Mouse (Mus musculus) forebrain, postnatal 0 days (tissue): ENCODE measurements at regions not wholly inside any gene's neighbourhood (a gene's known extent, or its start where the extent isn't known, plus 50 kb on each side); places are given as distances from the start of the nearest gene placed in this dataset.
A peak's percentile ranks its signal among the peaks of the same experiment; 100 is the strongest.

Experiments used
- ATAC-seq: fragments of 200-750 bp; cut with Nextera tagmentation; 2 replicates; pipeline ENCODE4 v1.8.0; 2017; ENCODE audit warnings: mild to moderate bottlenecking, moderate library complexity
- DNase-seq: peaks from one replicate; pipeline ENCODE4 v3.0.0-alpha.2; 2015
- H3K27ac ChIP-seq: fragments of 300-500 bp; sonication (generic); 2 replicates; pipeline ENCODE4 v1.5.1; 2014; ENCODE audit warnings: low read depth, mild to moderate bottlenecking, antibody characterized with exemption, low read length, moderate library complexity, mixed read lengths
- H3K27me3 ChIP-seq: fragments of 300-500 bp; sonication (generic); 2 replicates; pipeline ENCODE4 v1.6.1; 2014; ENCODE audit warnings: mild to moderate bottlenecking, low read length, mixed read lengths; ENCODE audit not compliant: insufficient read depth
- H3K36me3 ChIP-seq: fragments of 300-500 bp; sonication (generic); 2 replicates; pipeline ENCODE4 v1.6.1; 2014; ENCODE audit warnings: mild to moderate bottlenecking, moderate library complexity; ENCODE audit not compliant: insufficient read depth
- H3K4me1 ChIP-seq: fragments of 300-500 bp; sonication (generic); 2 replicates; pipeline ENCODE4 v1.6.1; 2014; ENCODE audit warnings: antibody characterized with exemption; ENCODE audit not compliant: insufficient read depth
- H3K4me2 ChIP-seq: fragments of 300-500 bp; sonication (generic); 2 replicates; pipeline ENCODE4 v1.6.1; 2014; ENCODE audit warnings: low read depth, mild to moderate bottlenecking, moderate library complexity
- H3K4me3 ChIP-seq: fragments of 300-500 bp; sonication (generic); 2 replicates; pipeline ENCODE4 v1.5.1; 2014; ENCODE audit warnings: low read depth, low read length, mixed read lengths
- H3K9ac ChIP-seq: fragments of 300-500 bp; sonication (generic); 2 replicates; pipeline ENCODE4 v1.6.1; 2014; ENCODE audit warnings: mild to moderate bottlenecking
- H3K9me3 ChIP-seq: fragments of 300-500 bp; sonication (generic); 2 replicates; pipeline ENCODE4 v1.6.1; 2016; ENCODE audit warnings: low read length
- CTCF ChIP-seq: sonication (generic); IDR thresholded peaks from 2 replicates; pipeline ENCODE4 v1.5.1; 2016; ENCODE audit warnings: antibody characterized with exemption, control low read depth, low read depth
- WGBS: fragments of 180-500 bp; shearing (Covaris S2); extraction: QIAGEN DNeasy Blood & Tissue Kit; methylation state at CpG from one replicate; pipeline ENCODE4 v1.1.7; 2014; 5-methylcytosine and 5-hydroxymethylcytosine counted together

GRCm38 (mm10) chrX:146428506-146428905, 533.8 kb upstream of the Htr2c start:
- ATAC-seq, result no peak
- H3K36me3 ChIP-seq, result no peaks in the 10 kb centered on the region
- TF ChIP-seq CTCF, result no peak

GRCm38 (mm10) chrX:146459891-146460290, 502.4 kb upstream of the Htr2c start:
- Histone ChIP-seq H3K9ac (no peak overlapping the region), H3K27me3 (no peaks in the 10 kb centered on the region), H3K4me1 (no peaks in the 10 kb centered on the region), H3K4me3 (no peak overlapping the region), H3K36me3 (no peaks in the 10 kb centered on the region), H3K27ac (no peak overlapping the region), H3K9me3 (no peaks in the 10 kb centered on the region), H3K4me2 (no peak overlapping the region)
- TF ChIP-seq CTCF, result no peak
- DNase-seq (peak; percentile 6), ATAC-seq (no peak)
- WGBS, result 53% methylated on average over 3 of the region's 3 CpGs

More at GRCm38 (mm10) chrX:146428506-146428905, 533.8 kb upstream of the Htr2c start:
- H3K4me3 ChIP-seq, result no peak overlapping the region
- H3K27me3 ChIP-seq, result no peaks in the 10 kb centered on the region
- H3K9me3 ChIP-seq, result no peaks in the 10 kb centered on the region
- H3K27ac ChIP-seq, result no peak overlapping the region
- H3K9ac ChIP-seq, result no peak overlapping the region
- H3K4me2 ChIP-seq, result no peak overlapping the region
- no peaks in the 10 kb centered on the region for H3K4me1 ChIP-seq
- DNase-seq, result no peak

GRCm38 (mm10) chrX:146477581-146477980, 484.7 kb upstream of the Htr2c start:
- Histone ChIP-seq H3K36me3 (no peaks in the 10 kb centered on the region), H3K27ac (no peak overlapping the region), H3K9ac (no peak overlapping the region), H3K4me2 (no peak overlapping the region), H3K27me3 (no peaks in the 10 kb centered on the region), H3K4me1 (no peaks in the 10 kb centered on the region), H3K4me3 (no peak overlapping the region), H3K9me3 (no peaks in the 10 kb centered on the region)
- TF ChIP-seq CTCF, result no peak
- ATAC-seq, result no peak
- DNase-seq, result no peak
- 50% methylated on average over 1 of the region's 1 CpGs for WGBS

GRCm38 (mm10) chrX:146512492-146512891, 449.8 kb upstream of the Htr2c start:
- Histone ChIP-seq H3K36me3 (no peaks in the 10 kb centered on the region), H3K9me3 (no peaks in the 10 kb centered on the region), H3K27me3 (no peaks in the 10 kb centered on the region), H3K9ac (no peak overlapping the region), H3K4me2 (no peak overlapping the region), H3K4me1 (no peaks in the 10 kb centered on the region), H3K27ac (no peak overlapping the region), H3K4me3 (no peak overlapping the region)
- TF ChIP-seq CTCF, result no peak
- ATAC-seq (no peak), DNase-seq (no peak)
- 68% methylated on average over 2 of the region's 2 CpGs for WGBS

- Histone ChIP-seq H3K4me3 (no peak overlapping the region), H3K27me3 (no peaks in the 10 kb centered on the region), H3K36me3 (no peaks in the 10 kb centered on the region), H3K4me2 (no peak overlapping the region), H3K27ac (no peak overlapping the region), H3K9ac (no peak overlapping the region), H3K9me3 (no peaks in the 10 kb centered on the region), H3K4me1 (no peaks in the 10 kb centered on the region)
- no peak for TF ChIP-seq CTCF
- ATAC-seq (no peak), DNase-seq (no peak)
- WGBS, result 82% methylated on average over 4 of the region's 4 CpGs
Observed at GRCm38 (mm10) chrX:146513261-146513660, 449.1 kb upstream of the Htr2c start.

GRCm38 (mm10) chrX:146528775-146529174, 433.5 kb upstream of the Htr2c start:
- WGBS, result 79% methylated on average over 2 of the region's 2 CpGs

GRCm38 (mm10) chrX:146537811-146538210, 424.5 kb upstream of the Htr2c start:
- ATAC-seq (no peak), DNase-seq (no peak)
- Histone ChIP-seq H3K27ac (no peak overlapping the region), H3K4me1 (no peaks in the 10 kb centered on the region), H3K27me3 (no peaks in the 10 kb centered on the region), H3K36me3 (no peaks in the 10 kb centered on the region), H3K4me3 (no peak overlapping the region), H3K9ac (no peak overlapping the region), H3K9me3 (no peaks in the 10 kb centered on the region), H3K4me2 (no peak overlapping the region)
- TF ChIP-seq CTCF, result no peak

More at GRCm38 (mm10) chrX:146528775-146529174, 433.5 kb upstream of the Htr2c start:
- H3K4me3 ChIP-seq, result no peak overlapping the region
- H3K36me3 ChIP-seq, result no peaks in the 10 kb centered on the region
- H3K9me3 ChIP-seq, result no peaks in the 10 kb centered on the region
- ATAC-seq, result no peak
- no peaks in the 10 kb centered on the region for H3K27me3 ChIP-seq
- no peak overlapping the region for H3K9ac ChIP-seq
- H3K4me1 ChIP-seq, result no peaks in the 10 kb centered on the region
- H3K4me2 ChIP-seq, result no peak overlapping the region
- no peak for DNase-seq
- no peak for TF ChIP-seq CTCF
- no peak overlapping the region for H3K27ac ChIP-seq

- Histone ChIP-seq H3K4me2 (no peak overlapping the region), H3K9ac (no peak overlapping the region), H3K27me3 (no peaks in the 10 kb centered on the region), H3K4me3 (no peak overlapping the region), H3K36me3 (no peaks in the 10 kb centered on the region), H3K4me1 (no peaks in the 10 kb centered on the region), H3K9me3 (no peaks in the 10 kb centered on the region), H3K27ac (no peak overlapping the region)
- 62% methylated on average over 2 of the region's 2 CpGs for WGBS
- ATAC-seq, result no peak
- TF ChIP-seq CTCF, result no peak
- no peak for DNase-seq
Observed at GRCm38 (mm10) chrX:146558606-146559005, 403.7 kb upstream of the Htr2c start.
